Mouse (Mus musculus) G1E (cell line): ENCODE data around the gene Gipr.

Source experiments
- CTCF ChIP-seq: IDR thresholded peaks from 2 replicates; pipeline ENCODE4 v1.5.1; 2012; ENCODE audit warnings: low read depth, low read length, inconsistent platforms, mixed read lengths
- GATA1 ChIP-seq: IDR thresholded peaks from 2 replicates; pipeline ENCODE4 v1.6.1; 2012; ENCODE audit warnings: borderline replicate concordance, low read length, inconsistent platforms, mixed read lengths
- GATA2 ChIP-seq: IDR thresholded peaks from 2 replicates; pipeline ENCODE4 v1.6.1; 2012; ENCODE audit warnings: low read depth, low read length, inconsistent platforms, borderline replicate concordance
- POLR2AphosphoS5 ChIP-seq: IDR thresholded peaks from 2 replicates; pipeline ENCODE4 v1.6.1; 2012; ENCODE audit warnings: low read depth, low read length, inconsistent platforms; ENCODE audit not compliant: insufficient replicate concordance
- TAL1 ChIP-seq: conservative IDR thresholded peaks from 2 replicates; pipeline ENCODE4 v1.6.1; 2012; ENCODE audit warnings: low read depth, low read length, inconsistent platforms, mixed read lengths

DNA sequence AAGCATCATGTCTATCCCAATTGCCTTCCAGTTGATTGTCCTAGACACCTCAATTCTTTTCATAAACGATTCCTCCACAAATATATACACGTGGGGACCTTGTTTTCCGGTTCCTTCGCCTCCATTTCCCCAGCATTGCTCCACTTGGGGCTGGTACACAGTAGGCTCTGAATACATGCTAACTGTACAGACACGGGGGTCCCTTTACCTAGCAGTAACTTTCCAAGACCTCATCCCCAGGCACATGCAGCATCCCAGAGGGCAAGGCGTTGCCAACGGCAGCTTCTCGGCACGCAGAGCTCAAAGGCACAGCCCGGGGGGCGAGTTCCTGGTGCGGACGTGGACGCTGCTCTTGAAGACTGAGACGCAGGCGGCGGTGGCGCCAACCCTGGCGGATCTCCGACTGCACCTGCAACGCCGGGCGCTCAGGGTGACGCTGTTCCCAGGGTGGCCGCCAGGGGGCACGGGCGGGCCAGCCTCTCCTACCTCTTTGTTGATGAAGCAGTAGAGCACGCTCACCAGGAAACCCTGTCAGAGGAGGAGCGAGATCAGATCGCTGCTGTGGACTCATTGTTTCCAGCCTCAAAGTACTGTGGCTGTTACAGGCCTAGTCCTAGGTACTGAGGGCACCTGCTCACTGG, 8.6 kb downstream of the Gipr start:
- TF ChIP-seq CTCF (peak; percentile 92), GATA1 (no peak), POLR2AphosphoS5 (no peak), TAL1 (no peak), GATA2 (no peak)
